Mouse (Mus musculus): ENCODE results near the gene Lbp.

The Lbp gene

GRCm38 (mm10) chr2:158313089-158313488, 6.8 kb downstream of the Lbp start:
- peak; percentile 28 for DNase-seq

GRCm38 (mm10) chr2:158316371-158316770, 10.1 kb downstream of the Lbp start:
- DNase-seq = peak; percentile 16

- peak; percentile 33 for DNase-seq
Measured at GRCm38 (mm10) chr2:158317026-158317425, 10.7 kb downstream of the Lbp start.

- no peak for DNase-seq
Measured at GRCm38 (mm10) chr2:158321596-158321995, 15.3 kb downstream of the Lbp start.

GRCm38 (mm10) chr2:158322845-158323244, 16.6 kb downstream of the Lbp start:
- DNase-seq = no peak

GRCm38 (mm10) chr2:158324531-158325190, 18.4 kb downstream of the Lbp start:
- peak; percentile 30 for DNase-seq

GRCm38 (mm10) chr2:158325609-158326008, 19.3 kb downstream of the Lbp start:
- DNase-seq = no peak

GRCm38 (mm10) chr2:158334356-158334755, 28.1 kb downstream of the Lbp start:
- DNase-seq = no peak

GRCm38 (mm10) chr2:158337698-158338097, 31.4 kb downstream of the Lbp start:
- DNase-seq = no peak

- peak; percentile 50 for DNase-seq
Measured at GRCm38 (mm10) chr2:158339948-158340564, 33.8 kb downstream of the Lbp start.

GRCm38 (mm10) chr2:158341324-158341723, 35.0 kb downstream of the Lbp start:
- DNase-seq = no peak

GRCm38 (mm10) chr2:158343495-158343894, 37.2 kb downstream of the Lbp start:
- DNase-seq = no peak

GRCm38 (mm10) chr2:158346467-158346866, 40.2 kb downstream of the Lbp start:
- DNase-seq = no peak

GRCm38 (mm10) chr2:158347868-158348267, 41.6 kb downstream of the Lbp start:
- peak; percentile 71 for DNase-seq

- no peak for DNase-seq
Measured at GRCm38 (mm10) chr2:158352801-158353520, 46.7 kb downstream of the Lbp start.

- no peak for DNase-seq
Measured at GRCm38 (mm10) chr2:158354348-158355114, 48.2 kb downstream of the Lbp start.

- no peak for DNase-seq
Measured at GRCm38 (mm10) chr2:158355238-158355637, 48.9 kb downstream of the Lbp start.

GRCm38 (mm10) chr2:158356121-158356520, 49.8 kb downstream of the Lbp start:
- DNase-seq = no peak

- DNase-seq = peak; percentile 70
Measured at GRCm38 (mm10) chr2:158359757-158360620, 53.7 kb downstream of the Lbp start.

GRCm38 (mm10) chr2:158360873-158361677, 54.8 kb downstream of the Lbp start:
- DNase-seq = peak; percentile 87

GRCm38 (mm10) chr2:158361678-158362320, 55.5 kb downstream of the Lbp start:
- no peak for DNase-seq
